In genomic region chr7:30531291-30531815, GRCm38 (mm10) we compare ENCODE assay signal across 11 mouse cellular contexts. TPM values are rescaled to one million over a fixed set of nuclear protein-coding genes. Genes with fewer than 3 reads are reported as not detected.
DNase-seq lines count a peak whose midpoint lies in the region; ATAC-seq lines count a peak whose summit lies in the region.
"Had no signal": no experiment of that assay in that cellular context is flagged by ENCODE, and none has a peak within 500 bp of the region (broad histone marks: within the 10 kb centered on the region; RNA-seq: fewer than 3 reads in every experiment).

No protein-coding gene starts in this region.

- peaks cover 47% of the 10 kb centered on the region for H3K4me1 ChIP-seq in hindbrain, embryonic 15.5 days (replicated peaks)
- H3K4me1 ChIP-seq in neural tube, embryonic 13.5 days (replicated peaks) = peaks cover 50% of the 10 kb centered on the region

- H3K9me3 ChIP-seq in hindbrain, embryonic 15.5 days = no peaks in the 10 kb centered on the region
- H3K9me3 ChIP-seq in neural tube, embryonic 13.5 days = no peaks in the 10 kb centered on the region
- H3K9me3 ChIP-seq: lung, embryonic 15.5 days had no signal

- no peak overlapping the region for H3K4me3 ChIP-seq in hindbrain, embryonic 15.5 days
- H3K4me3 ChIP-seq in neural tube, embryonic 13.5 days = peak overlapping the region; percentile 13
- H3K4me3 ChIP-seq: lung, embryonic 15.5 days had no signal

- H3K36me3 ChIP-seq in hindbrain, embryonic 15.5 days = peaks cover 60% of the 10 kb centered on the region
- peaks cover 62% of the 10 kb centered on the region for H3K36me3 ChIP-seq in neural tube, embryonic 13.5 days

- peak overlapping the region; percentile 86 for H3K4me2 ChIP-seq in hindbrain, embryonic 15.5 days
- H3K4me2 ChIP-seq in neural tube, embryonic 13.5 days = peak overlapping the region; percentile 72
- H3K4me2 ChIP-seq: lung, embryonic 15.5 days had no signal

- intact Hi-C loops in left cerebral cortex, postnatal 10 days (cut with DNase I) = loop anchor here (5.0 kb wide), 2 partner anchors 44 to 84 kb away; partner anchors contain the start of gene Aplp1

- H3K9ac ChIP-seq in hindbrain, embryonic 15.5 days = 0 out of 2 replicates have a peak overlapping the region, but pooled peaks have one; percentile 8
- H3K9ac ChIP-seq in neural tube, embryonic 13.5 days = peak overlapping the region; percentile 95
- H3K9ac ChIP-seq: lung, embryonic 15.5 days had no signal

- no peaks in the 10 kb centered on the region for H3K27me3 ChIP-seq in hindbrain, embryonic 15.5 days
- H3K27me3 ChIP-seq in neural tube, embryonic 13.5 days = no peaks in the 10 kb centered on the region
- H3K27me3 ChIP-seq: lung, embryonic 15.5 days had no signal

- peak; percentile 6 for DNase-seq in cerebellum, adult 9-10 months
- DNase-seq in cerebellum, postnatal 10 days = no peak
- peak; percentile 60 to 74 for DNase-seq in left cerebral cortex, adult 18-20 months (ENCODE audit: low spot score in 2 of 2)
- no peak for DNase-seq in left cerebral cortex, postnatal 10 days (ENCODE audit: extremely low spot score in 1 of 2, low spot score in 2 of 2)
- DNase-seq in natural killer cell, adult 2 months (ENCODE audit: low spot score in 2 of 2) = no peak
- no peak for DNase-seq in heart, adult 9 months (ENCODE audit: low spot score in 2 of 2)
- DNase-seq: adrenal gland, postnatal 10 days; cerebellum, adult 8-10 months had no signal

- WGBS in hindbrain, embryonic 15.5 days = 80% methylated on average over 9 of the region's 9 CpGs
- WGBS in neural tube, embryonic 13.5 days = 82% methylated on average over 9 of the region's 9 CpGs

- H3K27ac ChIP-seq in hindbrain, embryonic 15.5 days (replicated peaks) = no peak overlapping the region
- H3K27ac ChIP-seq in neural tube, embryonic 13.5 days (replicated peaks) = no peak overlapping the region
- H3K27ac ChIP-seq: lung, embryonic 15.5 days had no signal

- ATAC-seq in hindbrain, embryonic 15.5 days (ENCODE audit: low FRiP score, low read depth) = no peak
- no peak for ATAC-seq in neural tube, embryonic 13.5 days (ENCODE audit: low read depth)

RNA-seq across cellular contexts. Expression of gene Arhgap33, which starts 3.5 kb away (rescaled TPM):
- total RNA-seq in left cerebral cortex, adult 18-20 months (2021) = 100 to 1,000 TPM; 179 to 187 TPM
- 100 to 1,000 TPM; 259 to 264 TPM for total RNA-seq in left cerebral cortex, postnatal 10 days (2021)
- 101 and 135 TPM in 2 replicates for polyA plus RNA-seq in hindbrain, embryonic 15.5 days (2015; fragmentation: Nextera tagmentation; extraction: Ambion mirVana)
- polyA plus RNA-seq in neural tube, embryonic 13.5 days (2015; fragmentation: Nextera tagmentation; extraction: Ambion mirVana) = 86.8 and 95.2 TPM in 2 replicates

RNA-seq across cellular contexts. Expression of gene Hspb6, which starts 20.6 kb away (rescaled TPM):
- total RNA-seq in left cerebral cortex, adult 18-20 months (2021) = 1 to 10 TPM; 3.7 to 4.3 TPM
- 1 to 10 TPM; 6.4 to 7.3 TPM for total RNA-seq in left cerebral cortex, postnatal 10 days (2021)
- polyA plus RNA-seq in hindbrain, embryonic 15.5 days (2015; fragmentation: Nextera tagmentation; extraction: Ambion mirVana) = 11.1 and 13.2 TPM in 2 replicates
- polyA plus RNA-seq in neural tube, embryonic 13.5 days (2015; fragmentation: Nextera tagmentation; extraction: Ambion mirVana) = 6.6 TPM in 2 replicates

RNA-seq across cellular contexts. Expression of gene Proser3, which starts 20.7 kb away (rescaled TPM):
- 1 to 10 TPM; 3.8 TPM for total RNA-seq in left cerebral cortex, adult 18-20 months (2021)
- 1 to 10 TPM; 2.9 to 3.4 TPM for total RNA-seq in left cerebral cortex, postnatal 10 days (2021)
- 8.4 and 9.1 TPM in 2 replicates for polyA plus RNA-seq in hindbrain, embryonic 15.5 days (2015; fragmentation: Nextera tagmentation; extraction: Ambion mirVana)
- polyA plus RNA-seq in neural tube, embryonic 13.5 days (2015; fragmentation: Nextera tagmentation; extraction: Ambion mirVana) = 6.7 and 8.6 TPM in 2 replicates

RNA-seq across cellular contexts. Expression of gene Lin37, which starts 28.3 kb away (rescaled TPM):
- 10 to 100 TPM; 56.8 to 60.4 TPM for total RNA-seq in left cerebral cortex, adult 18-20 months (2021)
- 10 to 100 TPM; 24.3 to 26.4 TPM for total RNA-seq in left cerebral cortex, postnatal 10 days (2021)
- 52.7 and 53.1 TPM in 2 replicates for polyA plus RNA-seq in hindbrain, embryonic 15.5 days (2015; fragmentation: Nextera tagmentation; extraction: Ambion mirVana)
- polyA plus RNA-seq in neural tube, embryonic 13.5 days (2015; fragmentation: Nextera tagmentation; extraction: Ambion mirVana) = 60.9 and 62.9 TPM in 2 replicates

RNA-seq across cellular contexts. Expression of gene U2af1l4, which starts 31.7 kb away (rescaled TPM):
- 10 to 100 TPM; 64.4 to 71.5 TPM for total RNA-seq in left cerebral cortex, adult 18-20 months (2021)
- total RNA-seq in left cerebral cortex, postnatal 10 days (2021) = 10 to 100 TPM; 50.1 to 56.1 TPM
- 89.7 and 92.1 TPM in 2 replicates for polyA plus RNA-seq in hindbrain, embryonic 15.5 days (2015; fragmentation: Nextera tagmentation; extraction: Ambion mirVana)
- polyA plus RNA-seq in neural tube, embryonic 13.5 days (2015; fragmentation: Nextera tagmentation; extraction: Ambion mirVana) = 92.6 and 113 TPM in 2 replicates

Comparison
In these comparisons a context has a peak if more than half of its experiments do, and no peak if none do; other contexts are left out.
1. DNase-seq: peak in cerebellum, adult 9-10 months (single experiment) and left cerebral cortex, adult 18-20 months (2 of 2); none in cerebellum, postnatal 10 days (0 of 2), left cerebral cortex, postnatal 10 days (0 of 2), natural killer cell, adult 2 months (0 of 2) and heart, adult 9 months (0 of 2).